Mouse (Mus musculus) urinary bladder, adult 18-20 months (tissue): ENCODE measurements around the gene Gm2a.
"Not testable (repeated sequence)": the region's sequence is repeated elsewhere in the genome, so short reads cannot be mapped to it uniquely, and the experiment has no call there.

Experiments
- DNase-seq, 2 experiments: peaks; one replicate each; pipeline ENCODE4 v3.0.0; 2022; ENCODE audit warnings: low spot score in 2 of 2, mixed read lengths in 2 of 2

The Gm2a gene

GRCm38 (mm10) chr11:55097463-55098188 lies at the start of gene Gm2a:
Gene Gm2a, plus strand, starts transcription at chr11:55098115.
- DNase-seq, result peak; percentile 91 to 95

DNA sequence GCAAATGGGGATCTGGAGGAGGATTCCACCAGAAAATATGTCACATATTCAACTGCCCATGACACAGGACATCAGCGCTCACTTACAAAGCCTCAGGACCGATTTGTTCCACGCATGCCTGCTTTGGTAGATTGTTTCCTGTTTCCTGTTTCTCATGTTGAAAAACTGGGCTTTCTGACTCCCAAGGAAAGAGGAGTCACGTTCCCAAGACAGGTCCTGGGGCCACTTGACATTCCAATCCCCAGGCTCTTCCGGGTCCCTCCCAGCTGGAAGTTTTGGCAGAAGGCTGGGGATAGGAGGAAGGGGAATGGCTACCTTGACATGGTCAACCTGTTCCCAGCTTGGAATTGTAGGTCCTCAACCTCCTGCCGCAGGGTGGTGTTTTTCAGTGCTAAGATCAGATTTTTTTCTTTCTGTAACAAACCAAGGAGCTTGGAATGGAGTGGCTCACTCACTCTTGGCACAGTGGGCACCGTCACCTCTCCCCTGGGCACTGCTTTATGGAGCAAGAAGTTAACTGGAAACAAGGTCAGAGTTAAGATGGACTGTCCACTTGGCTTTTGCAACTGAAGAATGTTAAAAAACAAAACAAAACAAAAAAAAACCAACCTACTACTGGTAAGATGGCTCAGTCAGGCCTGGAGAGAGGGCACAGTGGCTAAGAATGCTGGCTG lies 46.9 kb upstream of the Gm2a start:
- DNase-seq, result no peak

GRCm38 (mm10) chr11:55057511-55057910 lies 40.4 kb upstream of the Gm2a start:
- no peak for DNase-seq

DNA sequence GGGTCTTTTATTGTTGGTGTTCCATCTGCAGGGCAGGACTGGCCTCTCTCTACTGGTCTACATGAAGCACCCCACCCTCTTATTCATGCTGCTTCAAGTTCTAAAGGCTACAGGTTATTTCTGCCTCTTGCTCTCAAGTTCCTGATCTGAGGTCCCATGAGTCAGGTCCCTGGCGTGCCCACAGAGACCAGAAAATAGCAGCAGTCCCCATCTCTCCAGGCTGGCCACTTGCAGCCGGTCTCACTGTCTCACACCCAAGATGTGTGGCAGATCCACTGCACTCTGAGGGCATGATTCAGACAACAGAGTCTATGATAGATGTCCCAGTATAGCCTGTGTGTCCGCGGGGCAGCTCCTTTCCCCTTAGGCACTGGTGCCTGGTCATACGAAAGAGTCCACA lies 37.1 kb upstream of the Gm2a start:
- DNase-seq, result no peak

GRCm38 (mm10) chr11:55062856-55063255 lies 35.1 kb upstream of the Gm2a start:
- DNase-seq, result no peak

GRCm38 (mm10) chr11:55066921-55067320 lies 31.0 kb upstream of the Gm2a start:
- no peak for DNase-seq

DNA sequence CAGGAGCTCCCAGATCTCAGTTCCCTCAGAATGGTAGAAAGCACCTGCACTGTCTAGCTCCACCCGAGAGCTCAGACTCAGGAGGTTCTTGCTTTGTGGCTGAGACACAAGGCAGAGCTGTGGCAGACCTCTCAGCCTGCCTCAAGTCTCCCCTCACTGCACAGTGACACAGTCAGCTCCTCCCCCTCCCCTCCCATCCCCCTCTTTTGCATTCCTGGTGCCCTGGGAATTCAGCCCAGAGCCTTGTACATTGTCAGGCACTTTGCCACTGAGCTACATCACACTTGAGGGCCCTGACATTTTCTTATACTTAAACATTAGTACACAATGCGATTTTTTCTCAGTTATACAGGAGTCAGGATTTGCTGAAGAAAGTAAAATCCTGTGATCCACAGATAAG lies 28.9 kb upstream of the Gm2a start:
- no peak for DNase-seq

DNA sequence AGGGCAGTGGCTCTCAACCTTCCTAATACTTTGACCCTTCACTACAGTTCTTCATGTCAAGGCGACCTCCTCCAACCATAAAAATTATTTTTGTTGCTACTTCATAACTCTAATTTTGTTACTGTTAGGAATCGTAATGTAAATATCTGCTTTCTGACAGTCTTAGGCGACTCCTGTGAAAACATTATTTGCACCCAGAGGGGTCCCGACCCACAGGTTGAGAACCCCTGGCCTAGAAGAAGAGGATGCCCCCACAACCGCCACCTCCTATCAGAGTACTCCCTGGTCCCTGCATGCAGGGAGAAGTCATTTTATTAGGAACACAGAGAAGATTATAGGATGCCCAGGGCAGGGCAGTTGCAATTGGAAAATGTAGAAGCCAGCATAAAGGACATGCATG lies 26.6 kb upstream of the Gm2a start:
- DNase-seq, result no peak

GRCm38 (mm10) chr11:55072467-55072866 lies 25.4 kb upstream of the Gm2a start:
- no peak for DNase-seq

GRCm38 (mm10) chr11:55073191-55073590 lies 24.7 kb upstream of the Gm2a start:
- peak in 1 of 2 experiments; percentile 50 for DNase-seq

DNA sequence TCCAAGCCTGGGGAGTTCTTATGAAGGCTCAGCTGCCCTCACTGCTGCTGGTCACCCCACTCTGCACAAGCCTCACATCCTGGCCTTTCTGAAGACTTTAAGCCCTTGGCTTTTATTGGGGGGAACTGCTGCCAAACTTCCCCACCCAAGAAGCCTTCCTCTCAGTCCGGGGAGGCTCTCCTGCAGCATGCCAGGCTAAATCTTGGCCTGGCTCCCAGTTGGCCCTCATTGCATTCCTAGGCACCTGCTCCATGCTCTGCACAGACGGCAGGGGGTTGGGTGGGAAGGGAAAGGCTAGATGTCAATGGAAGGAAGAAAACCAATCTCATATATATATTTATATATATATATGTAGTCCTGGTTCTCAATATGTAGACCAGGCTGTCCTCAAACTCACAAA lies 22.3 kb upstream of the Gm2a start:
- DNase-seq, result peak in 1 of 2 experiments; percentile 22

DNA sequence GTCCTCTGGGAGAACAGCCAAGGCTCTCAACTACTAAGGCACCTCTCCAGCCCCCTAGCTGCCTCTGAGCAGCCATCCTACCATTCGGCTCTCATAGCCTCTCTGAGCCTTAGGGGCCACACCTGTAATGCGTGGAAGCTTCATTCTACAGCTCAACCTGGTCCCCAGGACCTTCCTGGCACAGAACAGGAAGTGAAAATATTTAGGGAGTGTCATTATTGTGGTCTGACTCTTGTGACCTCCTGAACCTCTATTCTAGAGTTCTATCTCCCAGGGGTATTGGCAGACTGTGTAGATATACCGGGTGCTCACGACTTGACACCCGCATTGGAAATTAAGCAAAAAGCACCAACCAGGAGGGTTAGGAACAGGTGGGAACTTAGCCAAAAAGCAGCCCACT lies 21.7 kb upstream of the Gm2a start:
- DNase-seq, result no peak

DNA sequence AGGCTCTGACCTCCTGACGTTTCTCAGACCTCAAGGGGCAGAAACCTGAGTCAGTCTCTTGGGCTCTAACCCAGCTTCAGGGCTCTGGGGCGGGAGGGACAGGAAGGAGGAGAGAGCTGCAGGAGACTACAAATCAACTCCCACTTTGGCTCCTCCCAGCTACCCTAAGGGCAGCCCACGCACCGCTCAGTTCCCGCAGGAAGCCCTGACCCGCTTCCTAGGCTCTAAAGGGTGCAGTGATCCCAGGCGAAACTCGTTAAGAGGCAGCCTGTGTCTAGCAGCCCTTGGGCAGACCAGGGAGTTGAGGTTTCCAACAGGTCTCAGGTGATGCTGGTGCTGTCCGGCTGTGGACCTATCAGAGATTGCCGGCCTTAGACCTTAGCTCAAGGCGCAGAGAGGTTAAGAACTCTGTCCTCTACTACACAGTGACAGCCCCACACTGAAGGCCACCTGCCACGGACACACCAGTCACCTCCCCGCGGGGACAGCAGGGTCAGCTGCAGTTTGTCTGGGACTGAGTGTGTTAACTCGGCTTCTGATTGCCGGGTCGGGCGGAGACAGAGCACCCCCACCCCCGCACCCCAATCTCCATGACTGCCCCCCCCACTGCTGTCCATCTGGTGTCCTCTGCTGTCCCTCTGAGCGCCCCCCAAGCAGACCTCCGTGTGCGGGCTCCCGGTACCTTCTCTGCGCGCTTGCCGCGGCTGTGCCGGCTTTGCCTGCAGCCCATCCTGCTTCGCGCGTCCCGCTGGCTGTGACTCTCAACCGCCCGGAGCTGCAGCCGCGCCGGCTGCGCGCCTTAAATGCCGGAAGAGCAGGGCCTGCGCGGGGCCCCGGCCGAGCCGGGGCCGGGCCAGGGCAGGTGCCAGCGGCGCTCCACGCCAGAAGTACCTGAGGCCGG lies 20.3 kb upstream of the Gm2a start, which contains the start of gene Ccdc69:
TSS of gene Ccdc69 (minus strand) at position 801 of the 901 bp plus-strand sequence.
- peak; percentile 58 to 64 for DNase-seq

DNA sequence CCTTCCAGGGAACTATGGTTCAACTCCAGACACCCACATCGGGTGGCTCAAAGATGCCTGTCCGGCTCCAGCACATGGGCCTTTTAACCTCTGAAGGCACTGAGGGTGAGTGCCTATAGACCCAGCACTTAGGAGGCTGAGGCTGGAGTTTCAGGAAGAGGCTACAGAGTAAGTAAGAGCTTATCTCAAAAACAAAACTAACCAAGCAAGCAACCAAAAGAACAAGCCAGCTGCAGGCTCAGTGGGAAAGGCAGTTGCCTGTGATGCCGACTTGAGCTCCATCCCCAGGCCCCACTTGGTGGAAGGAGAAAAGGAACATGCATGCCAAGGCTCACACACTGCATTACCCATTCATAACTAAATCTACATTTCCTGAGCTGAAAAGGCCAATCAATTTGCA lies 19.4 kb upstream of the Gm2a start:
- no peak for DNase-seq

DNA sequence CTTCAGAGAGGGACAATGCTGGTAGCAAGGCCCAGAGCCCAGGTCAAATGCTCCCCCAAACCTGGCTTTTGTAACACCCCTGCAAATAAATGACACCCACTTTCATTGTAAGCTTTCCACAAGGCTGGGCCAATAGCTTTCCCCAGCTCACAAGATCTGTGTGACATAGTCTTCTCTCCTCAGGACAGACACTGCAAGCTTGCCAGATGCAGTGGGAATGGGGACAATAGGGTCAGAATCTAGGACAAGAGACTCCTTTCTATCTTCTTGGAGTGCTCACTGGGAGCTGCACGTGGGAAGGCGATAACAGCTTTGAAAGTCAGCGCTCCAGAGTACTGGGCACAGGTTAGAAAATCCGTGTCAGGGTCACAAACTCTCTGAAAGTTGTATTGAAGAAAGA lies 18.7 kb upstream of the Gm2a start:
- DNase-seq, result no peak

DNA sequence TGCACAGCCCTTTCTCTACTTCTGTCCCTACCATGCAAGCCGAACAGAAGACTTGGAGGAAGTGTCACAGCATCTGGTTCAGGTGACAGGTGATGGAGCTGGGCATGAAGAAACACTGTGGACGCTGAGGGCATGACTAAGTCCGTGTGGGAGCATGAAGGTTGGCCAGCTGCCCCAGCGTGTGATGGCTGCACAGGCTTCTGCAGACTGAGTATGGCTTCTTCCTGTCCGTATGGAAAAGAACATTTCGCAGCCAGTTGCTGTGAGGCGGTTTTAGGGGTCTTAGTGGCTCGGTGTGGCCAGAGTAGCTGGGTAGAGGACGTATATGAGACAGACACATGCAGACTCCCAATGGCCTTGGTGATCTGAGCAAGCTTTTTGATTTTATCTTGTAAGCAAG lies 16.7 kb upstream of the Gm2a start:
- DNase-seq, result no peak

GRCm38 (mm10) chr11:55084629-55085028 lies 13.3 kb upstream of the Gm2a start:
- DNase-seq, result no peak

- no peak for DNase-seq
Observed at GRCm38 (mm10) chr11:55085396-55085795, 12.5 kb upstream of the Gm2a start.

- DNase-seq, result peak; percentile 36 to 53
Observed at GRCm38 (mm10) chr11:55087006-55087405, 10.9 kb upstream of the Gm2a start.

DNA sequence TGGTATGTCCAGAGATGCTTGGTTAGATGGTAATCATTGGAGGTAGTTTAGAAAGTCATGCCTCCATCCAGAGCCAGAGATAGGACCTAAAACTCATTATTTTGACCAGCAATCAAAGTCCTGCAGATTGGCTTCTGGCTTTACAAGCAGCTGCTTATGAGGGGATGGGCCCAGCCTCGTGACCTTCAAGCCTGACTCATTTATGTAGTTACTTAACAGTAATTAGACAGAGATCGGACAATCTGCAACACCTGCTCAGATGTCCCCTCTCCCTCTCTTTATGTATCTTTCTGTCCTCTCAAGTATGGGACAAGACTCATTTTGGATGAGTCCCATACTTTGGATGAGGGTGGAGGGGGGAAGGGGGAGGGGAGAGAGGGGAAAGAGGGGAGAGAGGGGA lies 8.0 kb upstream of the Gm2a start:
- no peak for DNase-seq

DNA sequence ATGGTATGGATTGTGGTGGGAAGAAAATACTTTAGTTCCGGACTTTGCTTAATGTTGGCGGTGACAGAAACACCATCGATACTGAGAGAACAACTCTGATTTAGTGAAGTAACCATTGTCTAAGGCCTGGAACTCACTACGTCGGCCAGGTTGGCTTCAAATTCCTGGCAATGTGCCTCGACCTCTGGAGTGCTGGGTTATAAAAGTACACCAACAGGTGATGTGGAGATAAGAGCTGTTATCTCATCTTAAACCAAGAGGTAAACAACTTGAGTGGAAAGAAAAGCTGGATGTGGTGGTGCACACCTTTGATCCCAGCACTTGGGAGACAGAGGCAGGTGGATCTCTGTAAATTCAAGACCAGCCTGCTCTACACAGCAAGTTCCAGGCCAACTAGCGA lies 4.8 kb upstream of the Gm2a start:
- DNase-seq, result no peak

DNA sequence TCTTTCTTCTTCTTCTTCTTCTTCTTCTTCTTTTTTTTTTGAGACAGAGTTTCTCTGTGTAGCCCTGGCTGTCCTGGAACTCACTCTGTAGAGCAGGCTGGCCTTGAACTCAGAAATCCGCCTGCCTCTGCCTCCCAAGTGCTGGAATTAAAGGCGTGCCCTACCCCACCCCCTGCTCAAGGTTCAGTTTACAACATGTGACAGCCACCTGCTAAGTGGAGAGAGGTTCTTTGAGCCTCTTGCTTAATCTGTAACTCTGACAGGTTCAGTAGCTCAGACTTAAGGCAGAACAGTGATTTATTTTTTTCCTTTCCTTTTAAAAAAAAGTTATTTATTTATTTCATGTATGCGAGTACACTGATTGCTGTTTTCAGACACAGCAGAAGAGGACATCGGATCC lies 1.6 kb upstream of the Gm2a start:
- not testable (repeated sequence) for DNase-seq
